Mouse (Mus musculus) kidney, adult 2 months (tissue): ENCODE data around the gene Adrb1. TPM values are rescaled to one million over a fixed set of nuclear protein-coding genes. Genes with fewer than 3 reads are reported as not detected.

Source experiments
- DNase-seq: peaks from one replicate; pipeline ENCODE4 v3.0.0; 2021
- H3K27ac ChIP-seq: fragments of 200-500 bp; 2 replicates; pipeline ENCODE4 v1.5.1; 2012; ENCODE audit warnings: low read depth, low read length, control low read depth, inconsistent platforms; ENCODE audit not compliant: insufficient read depth
- H3K27me3 ChIP-seq: fragments of 200-500 bp; replicated peaks from 2 replicates; pipeline ENCODE4 v1.6.1; 2012; ENCODE audit warnings: mild to moderate bottlenecking, moderate library complexity, low read length, inconsistent platforms; ENCODE audit not compliant: control insufficient read depth, insufficient read depth
- H3K36me3 ChIP-seq: fragments of 200-500 bp; 2 replicates; pipeline ENCODE4 v1.6.1; 2012; ENCODE audit warnings: mild to moderate bottlenecking, moderate library complexity, low read length, inconsistent platforms; ENCODE audit not compliant: control insufficient read depth, insufficient read depth
- H3K4me1 ChIP-seq: fragments of 200-500 bp; 2 replicates; pipeline ENCODE4 v1.6.1; 2011; ENCODE audit warnings: low read length; ENCODE audit not compliant: control insufficient read depth, insufficient read depth
- H3K4me3 ChIP-seq: fragments of 200-500 bp; 2 replicates; pipeline ENCODE4 v1.5.1; 2011; ENCODE audit warnings: mild to moderate bottlenecking, low read depth, low read length, control low read depth; ENCODE audit not compliant: insufficient read depth
- CTCF ChIP-seq: fragments of 200-500 bp; conservative IDR thresholded peaks from 2 replicates; pipeline ENCODE4 v1.5.1; 2011; ENCODE audit warnings: low read depth, mild to moderate bottlenecking, control low read depth, low read length, moderate library complexity, mixed read lengths; ENCODE audit not compliant: insufficient read depth, insufficient read length
- POLR2A ChIP-seq: fragments of 200-500 bp; IDR thresholded peaks from one replicate; pipeline ENCODE4 v1.6.1; 2011; ENCODE audit warnings: low read depth, low read length, control low read depth
- WGBS: fragments of 180-500 bp; shearing (Covaris S2); methylation state at CpG from one replicate; pipeline ENCODE4 v1.1.7; 2018; 5-methylcytosine and 5-hydroxymethylcytosine counted together
- polyA plus RNA-seq: library from polyadenylated mRNA; depleted of rRNA; stranded (reverse); fragments of >200 nt; gene quantifications from 2 replicates; pipeline ENCODE4 v1.2.3, GENCODE M21; 2012

Gene Adrb1
- polyA plus RNA-seq, 1 experiment = 2.7 TPM

DNA sequence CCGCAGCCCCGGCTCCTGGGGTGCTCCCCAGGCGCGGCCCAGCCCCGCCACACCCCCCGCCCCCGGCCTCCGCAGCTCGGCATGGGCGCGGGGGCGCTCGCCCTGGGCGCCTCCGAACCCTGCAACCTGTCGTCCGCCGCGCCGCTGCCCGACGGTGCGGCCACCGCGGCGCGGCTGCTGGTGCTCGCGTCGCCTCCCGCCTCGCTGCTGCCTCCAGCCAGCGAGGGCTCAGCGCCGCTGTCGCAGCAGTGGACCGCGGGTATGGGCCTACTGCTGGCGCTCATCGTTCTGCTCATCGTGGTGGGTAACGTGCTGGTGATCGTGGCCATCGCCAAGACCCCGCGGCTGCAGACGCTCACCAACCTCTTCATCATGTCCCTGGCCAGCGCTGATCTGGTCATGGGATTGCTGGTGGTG lies 300 bp downstream of the Adrb1 start:
- WGBS = 5% methylated on average over 44 of the region's 48 CpGs
- H3K4me3 ChIP-seq = peak overlapping the region; percentile 41
- TF ChIP-seq POLR2A = no peak
- no peak for TF ChIP-seq CTCF
- peak overlapping the region; percentile 36; the same call in 1 of the 2 replicates for H3K27ac ChIP-seq
- H3K27me3 ChIP-seq = 0 out of 2 replicates have a peak, but pooled peaks cover 2% of the 10 kb centered on the region
- 0 out of 2 replicates have a peak, but pooled peaks cover 2% of the 10 kb centered on the region for H3K4me1 ChIP-seq
- DNase-seq = no peak
- H3K36me3 ChIP-seq = no peaks in the 10 kb centered on the region

GRCm38 (mm10) chr19:56722711-56723330 lies 822 bp downstream of the Adrb1 start:
- Histone ChIP-seq H3K4me1 (0 out of 2 replicates have a peak, but pooled peaks cover 2% of the 10 kb centered on the region), H3K4me3 (peak overlapping the region; percentile 41), H3K27ac (peak overlapping the region; percentile 36), H3K36me3 (no peaks in the 10 kb centered on the region), H3K27me3 (0 out of 2 replicates have a peak, but pooled peaks cover 2% of the 10 kb centered on the region)
- no peak for DNase-seq
- 1% methylated on average over 69 of the region's 69 CpGs for WGBS
- TF ChIP-seq CTCF (no peak), POLR2A (peak; percentile 6)

GRCm38 (mm10) chr19:56723331-56724125 lies 1.5 kb downstream of the Adrb1 start:
- 0 out of 2 replicates have a peak, but pooled peaks cover 2% of the 10 kb centered on the region for H3K27me3 ChIP-seq
- no peaks in the 10 kb centered on the region for H3K36me3 ChIP-seq
- WGBS = 1% methylated on average over 71 of the region's 71 CpGs
- H3K4me1 ChIP-seq = 0 out of 2 replicates have a peak, but pooled peaks cover 2% of the 10 kb centered on the region
- no peak overlapping the region for H3K27ac ChIP-seq
- peak; percentile 40 for DNase-seq
- H3K4me3 ChIP-seq = peak overlapping the region; percentile 41
- TF ChIP-seq POLR2A (no peak), CTCF (no peak)

- H3K4me1 ChIP-seq = 0 out of 2 replicates have a peak, but pooled peaks cover 2% of the 10 kb centered on the region
- no peaks in the 10 kb centered on the region for H3K36me3 ChIP-seq
- 0 out of 2 replicates have a peak, but pooled peaks cover 2% of the 10 kb centered on the region for H3K27me3 ChIP-seq
- TF ChIP-seq POLR2A (no peak), CTCF (no peak)
- DNase-seq = peak; percentile 47
- no peak overlapping the region for H3K27ac ChIP-seq
- H3K4me3 ChIP-seq = peak overlapping the region; percentile 41
- WGBS = 10% methylated on average over 13 of the region's 13 CpGs
Measured at GRCm38 (mm10) chr19:56724126-56724597, 2.2 kb downstream of the Adrb1 start.

DNA sequence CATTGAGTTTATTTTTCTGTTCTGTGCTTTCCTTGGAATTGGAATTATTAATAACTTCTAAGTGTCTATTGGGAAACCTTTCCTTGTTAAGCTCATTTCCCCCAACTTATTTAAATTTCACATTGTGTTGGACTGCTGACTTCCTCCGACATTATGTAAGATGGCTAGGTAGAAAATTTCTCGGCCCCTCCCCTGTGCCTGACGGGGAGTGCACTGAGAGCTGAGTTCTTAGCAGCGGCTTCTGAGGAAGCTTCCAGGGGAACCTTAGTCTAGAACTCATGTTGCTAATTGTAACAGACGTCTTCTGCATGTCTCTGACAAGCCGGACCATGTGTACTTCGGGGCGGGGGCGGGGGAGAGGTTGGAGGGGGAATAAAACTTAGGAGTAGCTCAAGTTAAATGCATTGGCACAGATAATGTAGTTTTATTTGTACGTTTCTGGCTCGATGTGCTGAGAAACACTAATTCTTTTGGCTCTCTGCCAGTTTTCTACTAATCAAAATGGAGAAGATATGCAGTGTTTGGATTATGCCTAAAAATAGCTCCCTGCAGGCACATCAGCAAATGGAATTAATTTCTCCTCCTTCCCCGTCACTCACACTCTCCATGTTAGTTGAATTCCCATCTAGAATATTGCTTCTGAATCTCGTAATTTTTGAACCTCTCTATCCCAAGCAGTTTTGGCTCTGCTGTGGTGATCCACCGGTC lies 5.3 kb downstream of the Adrb1 start:
- 0 out of 2 replicates have a peak, but pooled peaks cover 2% of the 10 kb centered on the region for H3K4me1 ChIP-seq
- WGBS = 64% methylated on average over 14 of the region's 14 CpGs
- DNase-seq = no peak
- 0 out of 2 replicates have a peak, but pooled peaks cover 2% of the 10 kb centered on the region for H3K27me3 ChIP-seq
- no peak overlapping the region for H3K27ac ChIP-seq
- H3K36me3 ChIP-seq = no peaks in the 10 kb centered on the region
- no peak for TF ChIP-seq POLR2A
- TF ChIP-seq CTCF = no peak
- H3K4me3 ChIP-seq = no peak overlapping the region

DNA sequence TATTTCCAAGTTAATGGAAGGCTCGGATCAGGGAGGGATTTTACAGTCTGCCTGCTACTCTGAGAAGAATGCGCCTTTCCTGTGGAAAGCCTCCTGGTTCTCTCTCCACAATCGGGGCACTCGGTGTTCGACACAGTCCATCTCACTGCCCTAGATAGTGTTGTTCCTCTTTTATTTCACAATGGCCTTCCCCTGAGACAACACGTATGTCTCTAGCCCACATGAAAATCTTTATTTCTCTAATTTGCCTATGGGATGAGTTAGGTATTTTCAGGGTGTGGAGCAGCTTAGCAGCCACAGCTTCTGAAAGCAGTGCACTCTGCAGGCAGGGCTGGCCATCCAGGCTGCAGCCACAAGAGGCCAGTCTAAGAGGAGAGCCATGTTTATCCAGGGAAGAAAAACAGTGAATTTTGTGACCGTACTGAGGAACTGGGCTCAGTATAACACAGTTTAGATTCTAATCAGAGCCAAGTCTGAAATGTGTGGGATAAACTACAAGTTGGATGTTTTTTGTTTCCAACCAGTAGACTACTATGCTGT lies 12.1 kb downstream of the Adrb1 start:
- no peaks in the 10 kb centered on the region; the same call in 1 of the 2 replicates for H3K27me3 ChIP-seq
- 0 out of 2 replicates have a peak, but pooled peaks cover 3% of the 10 kb centered on the region for H3K4me1 ChIP-seq
- no peak overlapping the region for H3K27ac ChIP-seq
- TF ChIP-seq POLR2A (no peak), CTCF (no peak; the same call in 1 of the 2 replicates)
- 79% methylated on average over 7 of the region's 7 CpGs for WGBS
- H3K4me3 ChIP-seq = no peak overlapping the region
- no peak for DNase-seq
- H3K36me3 ChIP-seq = no peaks in the 10 kb centered on the region
